Mouse (Mus musculus) intestine, embryonic 15.5 days (tissue): ENCODE results near the gene Gm49380. TPM values are rescaled to one million over a fixed set of nuclear protein-coding genes. Genes with fewer than 3 reads are reported as not detected.
A peak's percentile ranks its signal among the peaks of the same experiment; 100 is the strongest.

ENCODE experiments used
- ATAC-seq: fragments of 200-750 bp; cut with Nextera tagmentation; 2 replicates; pipeline ENCODE4 v1.8.0; 2017; ENCODE audit warnings: moderate TSS enrichment, moderate library complexity
- H3K27ac ChIP-seq: fragments of 300-500 bp; sonication (generic); 2 replicates; pipeline ENCODE4 v1.5.1; 2015; ENCODE audit warnings: mild to moderate bottlenecking, inconsistent platforms
- H3K27me3 ChIP-seq: fragments of 300-500 bp; sonication (generic); replicated peaks from 2 replicates; pipeline ENCODE4 v1.6.1; 2015; ENCODE audit warnings: inconsistent platforms
- H3K36me3 ChIP-seq: fragments of 300-500 bp; sonication (generic); 2 replicates; pipeline ENCODE4 v1.6.1; 2015; ENCODE audit warnings: inconsistent platforms
- H3K4me1 ChIP-seq: fragments of 300-500 bp; sonication (generic); replicated peaks from 2 replicates; pipeline ENCODE4 v1.6.1; 2015; ENCODE audit warnings: inconsistent platforms
- H3K4me2 ChIP-seq: fragments of 300-500 bp; sonication (generic); replicated peaks from 2 replicates; pipeline ENCODE4 v1.6.1; 2015; ENCODE audit warnings: mild to moderate bottlenecking, inconsistent platforms
- H3K4me3 ChIP-seq: fragments of 300-500 bp; sonication (generic); replicated peaks from 2 replicates; pipeline ENCODE4 v1.5.1; 2015; ENCODE audit warnings: inconsistent platforms
- H3K9ac ChIP-seq: fragments of 300-500 bp; sonication (generic); 2 replicates; pipeline ENCODE4 v1.6.1; 2015; ENCODE audit warnings: inconsistent platforms
- H3K9me3 ChIP-seq: fragments of 300-500 bp; sonication (generic); 2 replicates; pipeline ENCODE4 v1.6.1; 2016; ENCODE audit warnings: inconsistent platforms
- WGBS: fragments of 180-500 bp; shearing (Covaris S2); methylation state at CpG from one replicate; pipeline ENCODE4 v1.1.7; 2015; 5-methylcytosine and 5-hydroxymethylcytosine counted together
- polyA plus RNA-seq: library from polyadenylated mRNA; unstranded; fragments of >200 nt; fragmentation: Nextera tagmentation; extraction: Ambion mirVana; gene quantifications from 2 replicates; pipeline ENCODE4 v1.2.1, GENCODE M21; 2015

The Gm49380 gene
- polyA plus RNA-seq, 1 experiment from 2014 or later, result 0.10 TPM

DNA sequence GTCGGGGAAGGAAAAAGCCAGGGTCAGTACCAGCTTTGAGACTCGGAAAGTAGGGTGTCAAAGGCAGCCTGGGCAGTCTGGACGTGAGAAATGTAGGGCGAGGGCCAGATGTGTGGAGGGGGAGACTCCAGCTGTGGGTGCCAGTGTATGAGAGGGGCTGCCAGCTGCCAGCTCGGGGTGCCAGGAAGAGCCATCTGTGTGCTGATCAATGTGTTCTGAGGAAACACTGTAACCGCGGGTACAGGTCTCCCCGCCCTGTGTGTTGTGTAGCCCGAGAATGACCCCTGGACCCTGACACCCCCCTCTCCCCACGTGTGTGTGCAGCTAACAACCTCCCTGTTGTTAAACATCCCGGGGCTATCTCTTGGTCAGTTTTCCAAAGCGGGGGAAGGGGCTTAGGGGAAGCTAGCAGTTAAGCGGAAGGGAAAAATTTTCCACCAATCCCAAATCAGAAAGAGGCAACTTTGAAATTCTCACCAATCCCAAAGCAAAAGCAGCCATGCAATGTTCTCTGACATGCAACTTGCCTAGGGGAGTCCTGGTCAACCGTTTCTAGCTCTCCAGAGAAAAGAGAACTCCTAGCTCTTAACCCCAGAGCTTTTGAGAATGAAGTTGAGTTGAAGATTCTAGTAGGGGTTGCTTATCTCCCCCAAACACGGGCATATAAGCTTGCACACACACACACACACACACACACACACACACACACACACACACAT lies 45.9 kb downstream of the Gm49380 start:
- WGBS, result 7% methylated on average over 15 of the region's 15 CpGs
- peak; percentile 57 for ATAC-seq

DNA sequence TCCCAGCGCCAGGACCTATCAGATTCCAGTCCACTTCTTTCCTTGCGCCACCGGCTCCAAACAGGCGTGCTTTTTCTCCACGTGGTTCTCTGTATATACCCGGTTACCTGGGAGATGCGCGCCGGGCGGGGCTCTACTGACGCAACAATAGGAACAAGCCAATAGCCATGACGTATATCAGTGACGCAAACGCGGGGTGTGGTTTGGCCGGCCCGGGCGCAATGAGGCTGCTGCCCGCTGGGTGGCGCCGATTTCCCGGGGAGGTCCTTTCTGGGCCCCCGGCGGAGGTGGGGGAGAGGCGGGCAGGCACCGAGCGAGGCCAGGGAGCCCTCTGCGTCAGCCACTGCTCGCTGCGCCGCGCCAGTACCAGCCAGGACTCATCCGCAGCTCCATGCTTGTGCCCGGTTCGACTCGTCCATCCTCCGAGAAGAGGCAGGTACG lies 46.5 kb downstream of the Gm49380 start, which contains the start of gene Usp2:
Usp2 (plus strand) TSS at position 237 of the 441 bp plus-strand sequence.
- Histone ChIP-seq H3K4me1 (peaks cover 16% of the 10 kb centered on the region), H3K9ac (peak within 1 kb of the TSS; percentile 39), H3K9me3 (no peaks in the 10 kb centered on the region), H3K27me3 (no peaks in the 10 kb centered on the region), H3K36me3 (no peaks in the 10 kb centered on the region), H3K27ac (no peak within 1 kb of the TSS), H3K4me2 (peak within 1 kb of the TSS; percentile 94), H3K4me3 (peak within 1 kb of the TSS; percentile 48)
- peak; percentile 98 for ATAC-seq
- WGBS, result under 1% methylated on average over 38 of the region's 38 CpGs

More for the DNA sequence above, 45.9 kb downstream of the Gm49380 start:
- Histone ChIP-seq H3K27ac (no peak overlapping the region), H3K9ac (peak overlapping the region; percentile 39), H3K27me3 (no peaks in the 10 kb centered on the region), H3K9me3 (no peaks in the 10 kb centered on the region), H3K4me2 (peak overlapping the region; percentile 94), H3K4me3 (peak overlapping the region; percentile 48), H3K4me1 (peaks cover 22% of the 10 kb centered on the region), H3K36me3 (no peaks in the 10 kb centered on the region)

DNA sequence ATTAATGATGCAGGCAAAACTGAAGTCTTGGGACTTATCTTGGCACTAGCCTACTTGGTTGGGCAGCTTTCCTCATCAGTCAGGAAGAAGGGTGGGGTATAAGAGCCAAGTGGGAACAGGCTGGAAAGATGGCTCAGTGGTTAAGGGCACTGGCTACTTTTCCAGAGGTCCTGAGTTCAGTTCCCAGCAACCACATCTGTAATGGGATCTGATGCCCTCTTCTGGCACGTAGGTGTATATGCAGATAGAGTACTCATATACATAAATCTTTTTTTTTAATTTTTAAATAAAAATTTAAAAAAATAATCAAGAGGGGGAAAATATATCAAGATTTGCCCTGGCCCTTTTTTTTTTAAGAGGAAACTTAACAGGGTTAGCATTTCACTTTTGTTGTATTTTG lies 48.1 kb downstream of the Gm49380 start:
- no peak overlapping the region for H3K4me3 ChIP-seq
- no peaks in the 10 kb centered on the region for H3K27me3 ChIP-seq
- no peak overlapping the region for H3K4me2 ChIP-seq
- 36% methylated on average over 1 of the region's 1 CpGs for WGBS
- no peak overlapping the region for H3K27ac ChIP-seq
- no peaks in the 10 kb centered on the region for H3K9me3 ChIP-seq
- peaks cover 5% of the 10 kb centered on the region; the same call in 1 of the 2 replicates for H3K4me1 ChIP-seq
- ATAC-seq, result no peak
- no peak overlapping the region for H3K9ac ChIP-seq
- H3K36me3 ChIP-seq, result no peaks in the 10 kb centered on the region

DNA sequence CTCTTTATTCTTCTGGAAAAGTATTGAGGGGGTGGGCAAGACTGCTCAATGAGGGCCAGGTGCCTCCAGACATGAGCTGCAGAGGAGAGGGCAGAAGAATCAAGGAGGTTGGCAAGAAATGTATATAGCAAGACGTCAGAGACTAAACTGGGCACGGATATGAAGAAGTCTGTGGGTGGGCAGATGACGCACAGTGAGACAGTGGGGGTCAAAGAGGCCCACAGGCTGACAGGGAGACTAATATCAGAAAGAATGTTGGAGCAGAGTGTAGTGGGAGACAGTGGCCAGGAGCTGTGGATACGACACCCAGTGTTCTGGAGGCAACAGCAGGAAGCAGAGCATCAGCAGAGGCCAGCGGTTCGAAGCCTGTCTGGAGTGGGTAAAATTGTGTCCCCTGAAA lies 54.7 kb downstream of the Gm49380 start:
- no peak for ATAC-seq
- H3K4me1 ChIP-seq, result no peaks in the 10 kb centered on the region
- H3K4me3 ChIP-seq, result no peak overlapping the region
- H3K27ac ChIP-seq, result no peak overlapping the region
- H3K4me2 ChIP-seq, result no peak overlapping the region
- H3K9me3 ChIP-seq, result no peaks in the 10 kb centered on the region
- H3K27me3 ChIP-seq, result no peaks in the 10 kb centered on the region
- WGBS, result 82% methylated on average over 6 of the region's 6 CpGs
- H3K36me3 ChIP-seq, result no peaks in the 10 kb centered on the region
- H3K9ac ChIP-seq, result no peak overlapping the region

DNA sequence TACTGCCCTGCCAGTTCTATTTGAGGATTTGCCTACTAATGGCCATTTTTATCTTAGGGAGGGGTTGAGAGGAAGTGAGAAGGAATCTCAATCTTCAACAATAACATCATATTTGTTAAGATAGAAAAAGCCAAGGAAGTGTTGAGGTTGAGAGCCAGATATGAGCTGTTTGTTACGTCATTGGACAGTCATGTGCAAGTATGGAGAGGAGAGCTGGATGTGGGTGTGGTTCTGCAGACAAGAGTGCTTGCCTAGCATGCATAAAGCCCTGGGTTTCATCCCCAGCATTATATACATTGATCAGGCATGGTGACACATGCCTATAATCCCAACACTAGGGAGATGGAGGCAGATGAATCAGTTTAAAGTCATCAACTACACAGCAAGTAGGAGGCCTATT lies 59.4 kb downstream of the Gm49380 start:
- Histone ChIP-seq H3K27ac (no peak overlapping the region), H3K9me3 (no peaks in the 10 kb centered on the region), H3K9ac (no peak overlapping the region), H3K4me3 (no peak overlapping the region), H3K27me3 (no peaks in the 10 kb centered on the region), H3K36me3 (no peaks in the 10 kb centered on the region), H3K4me2 (no peak overlapping the region), H3K4me1 (no peaks in the 10 kb centered on the region)
- no peak for ATAC-seq
- WGBS, result 56% methylated on average over 1 of the region's 1 CpGs

DNA sequence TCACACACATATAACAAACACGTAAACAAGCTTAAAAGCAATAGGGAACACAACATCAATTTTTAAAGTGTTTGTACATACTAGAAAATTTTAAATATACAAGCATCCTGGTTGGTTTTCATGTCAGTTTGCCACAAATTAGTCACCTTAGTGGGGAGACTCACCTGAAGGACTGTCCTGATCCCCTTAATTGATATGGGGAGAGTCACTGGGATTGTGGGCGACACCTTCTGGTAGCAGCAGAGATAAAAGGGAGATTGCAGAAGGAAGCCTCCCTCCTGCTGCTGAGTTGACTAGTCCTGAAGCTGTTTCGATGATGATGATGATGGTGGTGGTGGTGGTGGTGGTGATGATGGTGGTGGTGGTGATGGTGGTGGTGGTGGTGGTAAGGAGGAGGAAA lies 60.4 kb downstream of the Gm49380 start:
- H3K27ac ChIP-seq, result no peak overlapping the region
- H3K4me3 ChIP-seq, result no peak overlapping the region
- no peaks in the 10 kb centered on the region for H3K9me3 ChIP-seq
- no peaks in the 10 kb centered on the region for H3K27me3 ChIP-seq
- no peaks in the 10 kb centered on the region for H3K4me1 ChIP-seq
- ATAC-seq, result no peak
- no peaks in the 10 kb centered on the region for H3K36me3 ChIP-seq
- H3K4me2 ChIP-seq, result no peak overlapping the region
- WGBS, result 61% methylated on average over 3 of the region's 3 CpGs
- H3K9ac ChIP-seq, result no peak overlapping the region

DNA sequence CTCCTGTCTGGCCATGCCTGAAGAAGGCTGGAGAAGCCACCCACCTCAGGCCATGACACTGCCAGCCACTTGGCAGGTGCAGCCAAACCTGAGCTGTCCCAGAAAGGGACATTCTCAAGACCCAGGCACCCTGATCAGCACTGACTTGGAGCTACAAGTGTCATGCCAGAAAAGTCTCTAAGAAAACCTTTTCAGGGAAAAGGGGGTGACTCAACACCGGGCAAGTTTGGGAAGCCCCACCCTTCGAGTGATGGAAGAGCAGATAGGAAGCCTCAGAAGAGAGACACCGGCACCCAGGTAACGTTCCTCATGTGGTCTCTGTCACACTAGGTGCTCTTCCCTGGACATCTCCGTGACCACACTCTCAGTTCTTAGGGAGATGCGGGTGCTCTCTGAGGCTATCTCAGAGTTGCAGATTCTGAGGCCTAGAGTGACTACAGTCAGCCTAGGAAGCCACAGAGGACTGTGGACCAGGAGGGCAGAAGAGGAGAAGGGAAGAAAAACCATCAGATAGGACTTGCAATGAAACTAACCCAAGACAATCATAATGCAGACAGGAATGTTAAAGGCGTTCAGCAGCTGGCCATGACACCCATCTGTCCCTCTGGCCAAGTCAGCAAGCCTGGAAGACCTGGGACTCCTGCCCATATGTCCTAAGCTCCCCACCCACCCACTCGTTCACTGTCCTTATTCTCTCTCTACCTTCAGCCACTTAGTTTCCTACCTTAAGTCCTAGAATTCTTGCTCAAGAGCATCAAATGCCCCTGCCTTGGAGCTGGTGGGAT lies 63.7 kb downstream of the Gm49380 start:
- Histone ChIP-seq H3K4me3 (no peak overlapping the region), H3K4me1 (no peaks in the 10 kb centered on the region), H3K27ac (no peak overlapping the region), H3K4me2 (no peak overlapping the region), H3K9me3 (no peaks in the 10 kb centered on the region), H3K27me3 (peaks cover 8% of the 10 kb centered on the region), H3K9ac (no peak overlapping the region), H3K36me3 (no peaks in the 10 kb centered on the region)
- WGBS, result 92% methylated on average over 8 of the region's 8 CpGs
- no peak for ATAC-seq

DNA sequence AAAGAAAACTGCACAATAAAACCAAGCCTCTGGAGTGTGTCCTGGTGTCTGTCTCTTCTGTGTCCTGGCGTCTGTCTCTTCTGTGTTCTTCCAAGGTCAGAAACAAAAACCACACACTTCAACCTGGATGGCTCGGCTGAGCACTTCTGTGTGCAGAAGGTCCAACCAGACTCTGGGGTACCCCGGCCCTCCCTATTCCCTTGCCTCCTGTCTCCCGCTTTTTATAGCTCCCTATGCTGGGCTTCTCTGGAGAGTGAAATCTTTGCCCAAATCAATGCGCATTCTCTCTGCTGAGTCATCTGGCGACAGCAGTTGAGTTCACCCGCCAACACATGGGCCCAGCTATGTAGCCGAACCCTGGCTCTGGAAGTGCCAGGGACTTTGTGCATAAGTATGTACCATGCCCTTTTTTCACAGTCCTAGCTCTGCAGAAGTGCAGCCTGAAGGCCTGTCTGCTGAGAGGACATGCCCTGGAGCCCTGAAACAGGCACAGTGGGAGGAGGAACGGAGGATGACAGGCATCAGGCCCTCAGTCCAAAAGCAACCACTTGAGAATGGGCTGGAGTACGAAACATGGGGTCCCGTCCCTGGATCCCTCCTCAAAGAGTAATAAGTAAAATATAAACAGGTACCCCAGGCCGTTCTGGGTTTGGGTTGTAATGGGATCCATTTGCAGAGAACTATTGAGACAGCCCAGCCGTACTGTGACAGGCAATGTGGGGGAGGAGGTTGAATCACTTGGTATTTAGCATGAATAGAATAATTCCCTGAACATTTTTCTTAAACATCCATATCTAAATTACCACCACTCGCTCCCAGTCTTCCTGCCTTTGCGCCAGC lies 64.5 kb downstream of the Gm49380 start:
- H3K4me3 ChIP-seq, result no peak overlapping the region
- H3K27me3 ChIP-seq, result peaks cover 16% of the 10 kb centered on the region
- 61% methylated on average over 15 of the region's 15 CpGs for WGBS
- ATAC-seq, result no peak
- no peaks in the 10 kb centered on the region for H3K9me3 ChIP-seq
- H3K9ac ChIP-seq, result no peak overlapping the region
- H3K36me3 ChIP-seq, result no peaks in the 10 kb centered on the region
- H3K27ac ChIP-seq, result no peak overlapping the region
- no peak overlapping the region for H3K4me2 ChIP-seq
- peaks cover 2% of the 10 kb centered on the region for H3K4me1 ChIP-seq

DNA sequence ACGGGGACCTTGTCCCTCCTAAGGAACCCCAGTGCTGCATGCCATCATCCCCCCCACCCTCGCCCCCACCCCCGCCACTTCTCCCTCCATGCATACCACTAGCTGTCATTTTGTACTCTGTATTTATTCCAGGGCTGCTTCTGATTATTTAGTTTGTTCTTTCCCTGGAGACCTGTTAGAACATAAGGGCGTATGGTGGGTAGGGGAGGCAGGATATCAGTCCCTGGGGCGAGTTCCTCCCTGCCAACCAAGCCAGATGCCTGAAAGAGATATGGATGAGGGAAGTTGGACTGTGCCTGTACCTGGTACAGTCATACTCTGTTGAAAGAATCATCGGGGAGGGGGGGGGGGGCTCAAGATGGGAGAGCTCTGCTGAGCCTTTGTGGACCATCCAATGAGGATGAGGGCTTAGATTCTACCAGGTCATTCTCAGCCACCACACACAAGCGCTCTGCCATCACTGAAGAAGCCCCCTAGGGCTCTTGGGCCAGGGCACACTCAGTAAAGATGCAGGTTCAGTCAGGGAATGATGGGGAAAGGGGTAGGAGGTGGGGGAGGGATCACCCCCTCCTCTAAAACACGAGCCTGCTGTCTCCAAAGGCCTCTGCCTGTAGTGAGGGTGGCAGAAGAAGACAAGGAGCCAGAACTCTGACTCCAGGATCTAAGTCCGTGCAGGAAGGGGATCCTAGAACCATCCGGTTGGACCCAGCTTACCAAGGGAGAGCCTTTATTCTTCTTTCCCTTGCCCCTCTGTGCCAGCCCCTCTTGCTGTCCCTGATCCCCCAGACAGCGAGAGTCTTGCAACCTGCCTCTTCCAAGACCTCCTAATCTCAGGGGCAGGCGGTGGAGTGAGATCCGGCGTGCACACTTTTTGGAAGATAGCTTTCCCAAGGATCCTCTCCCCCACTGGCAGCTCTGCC lies 65.5 kb downstream of the Gm49380 start:
- no peak overlapping the region for H3K4me2 ChIP-seq
- no peak for ATAC-seq
- 75% methylated on average over 14 of the region's 14 CpGs for WGBS

DNA sequence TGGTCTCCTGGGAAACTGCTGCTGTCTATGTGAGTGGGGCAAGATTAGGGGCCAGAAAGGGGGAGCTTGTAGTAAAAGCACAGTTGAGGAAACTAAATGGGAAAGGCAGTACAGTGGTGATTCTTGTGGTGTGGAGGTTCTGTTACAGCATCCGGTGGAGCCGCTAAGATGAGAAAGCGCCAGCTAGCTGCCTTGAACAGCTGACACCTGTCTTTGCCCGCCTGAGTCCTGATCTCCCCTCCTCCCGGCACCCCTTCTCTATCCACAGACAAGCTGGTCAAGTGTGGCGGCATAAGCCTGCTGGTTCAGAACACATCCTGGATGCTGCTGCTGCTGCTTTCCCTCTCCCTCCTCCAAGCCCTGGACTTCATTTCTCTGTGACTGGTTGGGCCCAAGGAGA lies 66.2 kb downstream of the Gm49380 start:
- Histone ChIP-seq H3K9me3 (no peaks in the 10 kb centered on the region), H3K27me3 (peaks cover 30% of the 10 kb centered on the region), H3K27ac (no peak overlapping the region), H3K36me3 (no peaks in the 10 kb centered on the region), H3K4me3 (no peak overlapping the region), H3K4me2 (no peak overlapping the region), H3K4me1 (peaks cover 10% of the 10 kb centered on the region), H3K9ac (no peak overlapping the region)
- ATAC-seq, result no peak
- WGBS, result 47% methylated on average over 6 of the region's 6 CpGs

More for the DNA sequence above, 65.5 kb downstream of the Gm49380 start:
- Histone ChIP-seq H3K36me3 (no peaks in the 10 kb centered on the region), H3K4me1 (peaks cover 10% of the 10 kb centered on the region), H3K9me3 (no peaks in the 10 kb centered on the region), H3K9ac (no peak overlapping the region), H3K27me3 (peaks cover 26% of the 10 kb centered on the region), H3K27ac (no peak overlapping the region), H3K4me3 (no peak overlapping the region)

DNA sequence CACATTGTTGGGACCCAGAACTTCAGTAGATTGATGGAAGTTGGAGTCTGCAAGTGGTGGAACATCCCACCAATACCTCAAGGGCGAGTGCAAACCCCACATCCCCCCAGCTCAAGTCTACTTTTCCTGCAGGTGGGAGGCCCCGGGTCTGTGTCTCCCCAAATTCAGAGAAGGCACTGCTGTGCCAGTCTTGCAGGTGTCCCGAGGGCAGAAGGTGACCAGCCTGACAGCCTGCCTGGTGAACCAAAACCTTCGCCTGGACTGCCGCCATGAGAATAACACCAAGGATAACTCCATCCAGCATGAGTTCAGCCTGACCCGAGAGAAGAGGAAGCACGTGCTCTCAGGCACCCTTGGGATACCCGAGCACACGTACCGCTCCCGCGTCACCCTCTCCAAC lies 66.9 kb downstream of the Gm49380 start:
- 86% methylated on average over 12 of the region's 12 CpGs for WGBS
- no peak overlapping the region for H3K4me2 ChIP-seq
- H3K36me3 ChIP-seq, result no peaks in the 10 kb centered on the region
- H3K4me1 ChIP-seq, result peaks cover 10% of the 10 kb centered on the region
- no peaks in the 10 kb centered on the region for H3K9me3 ChIP-seq
- no peak overlapping the region for H3K4me3 ChIP-seq
- no peak overlapping the region for H3K27ac ChIP-seq
- no peak overlapping the region for H3K9ac ChIP-seq
- peaks cover 31% of the 10 kb centered on the region for H3K27me3 ChIP-seq
- no peak for ATAC-seq
